ENCODE assay signal across 18 mouse cellular contexts in genomic region chr1:158148035-158148434, GRCm38 (mm10).
DNase-seq lines count a peak whose midpoint lies in the region; ATAC-seq and TF ChIP-seq lines count a peak whose summit lies in the region.
"Had no signal": no experiment of that assay in that cellular context is flagged by ENCODE, and none has a peak within 500 bp of the region (broad histone marks: within the 10 kb centered on the region; RNA-seq: fewer than 3 reads in every experiment).

No protein-coding gene starts in this region.

- H3K27me3 ChIP-seq in hindbrain, embryonic 13.5 days: no peaks in the 10 kb centered on the region
- H3K27me3 ChIP-seq in hindbrain, postnatal 0 days (ENCODE audit: insufficient read depth, low read length): no peaks in the 10 kb centered on the region
- no peaks in the 10 kb centered on the region for H3K27me3 ChIP-seq in neural tube, embryonic 13.5 days
- no peaks in the 10 kb centered on the region for H3K27me3 ChIP-seq in midbrain, embryonic 16.5 days (ENCODE audit: control insufficient read depth, insufficient read depth, low read depth, low read length)
- H3K27me3 ChIP-seq: embryonic facial prominence, embryonic 13.5 days; forebrain, embryonic 12.5 days; heart, embryonic 13.5 days; hindbrain, embryonic 15.5 days had no signal

- no peak overlapping the region for H3K4me2 ChIP-seq in hindbrain, embryonic 13.5 days
- H3K4me2 ChIP-seq in hindbrain, postnatal 0 days (ENCODE audit: low read depth, low read length): no peak overlapping the region
- no peak overlapping the region for H3K4me2 ChIP-seq in neural tube, embryonic 13.5 days
- no peak overlapping the region for H3K4me2 ChIP-seq in midbrain, embryonic 16.5 days (ENCODE audit: low read length)
- H3K4me2 ChIP-seq: embryonic facial prominence, embryonic 13.5 days; forebrain, embryonic 12.5 days; heart, embryonic 13.5 days; hindbrain, embryonic 15.5 days had no signal

- no peak overlapping the region for H3K9ac ChIP-seq in hindbrain, embryonic 13.5 days
- no peak overlapping the region for H3K9ac ChIP-seq in hindbrain, postnatal 0 days (replicated peaks; ENCODE audit: low read length)
- no peak overlapping the region for H3K9ac ChIP-seq in neural tube, embryonic 13.5 days
- no peak overlapping the region for H3K9ac ChIP-seq in midbrain, embryonic 16.5 days (ENCODE audit: low read depth, low read length)
- H3K9ac ChIP-seq: embryonic facial prominence, embryonic 13.5 days; forebrain, embryonic 12.5 days; forebrain, postnatal 0 days; heart, embryonic 13.5 days; hindbrain, embryonic 15.5 days had no signal

- no peak for DNase-seq in hindbrain, postnatal 0 days (ENCODE audit: low spot score)
- no peak for DNase-seq in neural tube, embryonic 10.5 days (ENCODE audit: extremely low spot score, low spot score)
- no peak for DNase-seq in MN1 (ENCODE audit: low spot score)
- DNase-seq: adrenal gland, adult 8-10 months; cerebellum, adult 11-12 months had no signal

- H3K4me1 ChIP-seq in hindbrain, embryonic 13.5 days (replicated peaks): peaks cover 7% of the 10 kb centered on the region
- peaks cover 6% of the 10 kb centered on the region; the same call in 1 of the 2 replicates for H3K4me1 ChIP-seq in hindbrain, postnatal 0 days (ENCODE audit: insufficient read depth, low read length)
- H3K4me1 ChIP-seq in neural tube, embryonic 13.5 days (replicated peaks): peaks cover 18% of the 10 kb centered on the region
- H3K4me1 ChIP-seq in midbrain, embryonic 16.5 days (ENCODE audit: control insufficient read depth, insufficient read depth, low read length): peaks cover 10% of the 10 kb centered on the region
- H3K4me1 ChIP-seq: embryonic facial prominence, embryonic 13.5 days had no signal

- TF ChIP-seq CTCF in hindbrain, postnatal 0 days (IDR thresholded peaks at IDR 0.05; ENCODE audit: low read depth): no peak

- no peaks in the 10 kb centered on the region for H3K9me3 ChIP-seq in hindbrain, embryonic 13.5 days
- no peaks in the 10 kb centered on the region for H3K9me3 ChIP-seq in hindbrain, postnatal 0 days (ENCODE audit: low read length)
- H3K9me3 ChIP-seq in neural tube, embryonic 13.5 days: no peaks in the 10 kb centered on the region
- no peaks in the 10 kb centered on the region for H3K9me3 ChIP-seq in midbrain, embryonic 16.5 days (replicated peaks; ENCODE audit: control insufficient read depth, low read length, poor library complexity, severe bottlenecking)
- H3K9me3 ChIP-seq: embryonic facial prominence, embryonic 10.5 days; embryonic facial prominence, embryonic 13.5 days; forebrain, embryonic 12.5 days; heart, embryonic 13.5 days; hindbrain, embryonic 15.5 days had no signal

- H3K36me3 ChIP-seq in hindbrain, embryonic 13.5 days: no peaks in the 10 kb centered on the region
- no peaks in the 10 kb centered on the region for H3K36me3 ChIP-seq in hindbrain, postnatal 0 days (ENCODE audit: insufficient read depth, low read length)
- H3K36me3 ChIP-seq in neural tube, embryonic 13.5 days: no peaks in the 10 kb centered on the region
- no peaks in the 10 kb centered on the region for H3K36me3 ChIP-seq in midbrain, embryonic 16.5 days (ENCODE audit: control insufficient read depth, insufficient read depth, low read length)
- H3K36me3 ChIP-seq: embryonic facial prominence, embryonic 10.5 days; embryonic facial prominence, embryonic 13.5 days; forebrain, embryonic 12.5 days; heart, embryonic 13.5 days; hindbrain, embryonic 15.5 days had no signal

- no peak for ATAC-seq in hindbrain, embryonic 13.5 days (ENCODE audit: low FRiP score)
- ATAC-seq in hindbrain, postnatal 0 days: no peak
- ATAC-seq in neural tube, embryonic 13.5 days (ENCODE audit: low read depth): no peak
- no peak for ATAC-seq in midbrain, embryonic 16.5 days
- ATAC-seq: activated CD4-positive, CD25-positive, alpha-beta regulatory T cell, adult 4 months; CD4-positive, CD25-positive, alpha-beta regulatory T cell, adult 4 months had no signal

- WGBS in hindbrain, embryonic 13.5 days: 55% methylated on average over 5 of the region's 5 CpGs
- 62% methylated on average over 5 of the region's 5 CpGs for WGBS in hindbrain, postnatal 0 days
- 68% methylated on average over 5 of the region's 5 CpGs for WGBS in neural tube, embryonic 13.5 days
- 48% methylated on average over 5 of the region's 5 CpGs for WGBS in midbrain, embryonic 16.5 days

- H3K4me3 ChIP-seq in hindbrain, embryonic 13.5 days: no peak overlapping the region
- H3K4me3 ChIP-seq in hindbrain, postnatal 0 days (ENCODE audit: low read length): no peak overlapping the region
- no peak overlapping the region for H3K4me3 ChIP-seq in neural tube, embryonic 13.5 days
- H3K4me3 ChIP-seq in midbrain, embryonic 16.5 days (ENCODE audit: low read depth, low read length): no peak overlapping the region
- H3K4me3 ChIP-seq: embryonic facial prominence, embryonic 10.5 days; embryonic facial prominence, embryonic 13.5 days; erythroblast, embryonic 14.5 days; forebrain, embryonic 12.5 days; gastrocnemius, adult 2 months; heart, embryonic 13.5 days; hindbrain, embryonic 15.5 days had no signal

- H3K27ac ChIP-seq in hindbrain, embryonic 13.5 days: 0 out of 2 replicates have a peak overlapping the region, but pooled peaks have one; percentile 15
- no peak overlapping the region for H3K27ac ChIP-seq in hindbrain, postnatal 0 days
- H3K27ac ChIP-seq in neural tube, embryonic 13.5 days (replicated peaks): peak overlapping the region; percentile 15; the same call in 1 of the 2 replicates
- 0 out of 2 replicates have a peak overlapping the region, but pooled peaks have one; percentile 38 for H3K27ac ChIP-seq in midbrain, embryonic 16.5 days (ENCODE audit: low read length)
- H3K27ac ChIP-seq: embryonic facial prominence, embryonic 10.5 days; embryonic facial prominence, embryonic 13.5 days; forebrain, embryonic 12.5 days; gastrocnemius, adult 2 months; heart, embryonic 13.5 days; hindbrain, embryonic 15.5 days had no signal
